In the genomic region with DNA sequence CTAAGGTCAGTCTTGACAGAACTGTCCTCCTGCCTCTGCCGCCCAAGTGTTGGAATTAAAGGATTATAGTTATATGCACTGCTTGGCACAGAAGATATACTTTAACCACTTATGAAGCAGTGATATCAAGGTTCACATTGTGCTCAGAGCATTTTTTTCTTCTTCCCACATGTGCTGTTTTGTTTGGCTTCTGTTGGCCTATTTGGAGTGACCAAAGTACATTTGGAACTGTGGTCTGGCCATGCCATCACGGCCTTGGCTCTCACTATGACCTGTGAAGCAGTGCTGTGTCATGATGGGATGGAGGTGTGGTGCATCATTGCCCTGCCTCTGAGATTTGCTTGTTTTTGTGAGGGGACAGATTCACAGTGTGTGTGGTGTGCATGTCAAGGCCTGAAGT, we compare ENCODE assay signal across 14 mouse cellular contexts. TPM values are rescaled to one million over a fixed set of nuclear protein-coding genes. Genes with fewer than 3 reads are reported as not detected.
A peak's percentile ranks its signal among the peaks of the same experiment; 100 is the strongest.
DNase-seq lines count a peak whose midpoint lies in the region; ATAC-seq and TF ChIP-seq lines count a peak whose summit lies in the region.
"Had no signal": no experiment of that assay in that cellular context is flagged by ENCODE, and none has a peak within 500 bp of the region (broad histone marks: within the 10 kb centered on the region; RNA-seq: fewer than 3 reads in every experiment).

No protein-coding gene starts in this region.

- TF ChIP-seq POLR2A in liver, adult 2 months (IDR thresholded peaks at IDR 0.05; ENCODE audit: extremely low read depth, insufficient read depth, low read length) = no peak

- no peak for DNase-seq in heart, postnatal 14 days
- peak; percentile 99 for DNase-seq in liver, adult 2 months (ENCODE audit: extremely low read depth, low read depth, low spot score)
- DNase-seq in liver = no peak
- no peak for DNase-seq in heart, postnatal 0 days (ENCODE audit: low spot score)
- no peak for DNase-seq in yolk sac, embryonic 10.5 days (ENCODE audit: low spot score)
- DNase-seq: cerebellum, postnatal 25 days had no signal

- H3K36me3 ChIP-seq in heart, embryonic 12.5 days = peaks cover 40% of the 10 kb centered on the region
- no peaks in the 10 kb centered on the region for H3K36me3 ChIP-seq in liver, adult 2 months (ENCODE audit: control insufficient read depth, insufficient read depth, low read length)
- H3K36me3 ChIP-seq in heart, postnatal 0 days (replicated peaks; ENCODE audit: control insufficient read depth, insufficient read depth, low read length) = peaks cover 29% of the 10 kb centered on the region
- no peaks in the 10 kb centered on the region for H3K36me3 ChIP-seq in liver, embryonic 16.5 days (ENCODE audit: control insufficient read depth, insufficient read depth)
- H3K36me3 ChIP-seq in forebrain, embryonic 16.5 days (ENCODE audit: control insufficient read depth, insufficient read depth) = no peaks in the 10 kb centered on the region

- H3K9me3 ChIP-seq in heart, embryonic 12.5 days (replicated peaks) = no peaks in the 10 kb centered on the region; the same call in 1 of the 2 replicates
- H3K9me3 ChIP-seq in heart, postnatal 0 days (replicated peaks; ENCODE audit: control insufficient read depth, low read length) = no peaks in the 10 kb centered on the region
- H3K9me3 ChIP-seq in liver, embryonic 16.5 days (replicated peaks; ENCODE audit: control insufficient read depth, low read length) = no peaks in the 10 kb centered on the region
- H3K9me3 ChIP-seq in forebrain, embryonic 16.5 days (ENCODE audit: control insufficient read depth, low read length) = no peaks in the 10 kb centered on the region
- H3K9me3 ChIP-seq: limb, embryonic 15.5 days; neural tube, embryonic 12.5 days had no signal

- 82% methylated on average over 2 of the region's 2 CpGs for WGBS in heart, embryonic 12.5 days
- WGBS in liver, adult 2 months = 25% methylated on average over 2 of the region's 2 CpGs
- 87% methylated on average over 2 of the region's 2 CpGs for WGBS in heart, postnatal 0 days
- 70% methylated on average over 2 of the region's 2 CpGs for WGBS in liver, embryonic 16.5 days (ENCODE audit: insufficient replicate concordance)
- 95% methylated on average over 2 of the region's 2 CpGs for WGBS in forebrain, embryonic 16.5 days

- no peak overlapping the region for H3K9ac ChIP-seq in heart, embryonic 12.5 days
- H3K9ac ChIP-seq in liver, adult 2 months (ENCODE audit: low read depth, low read length) = no peak overlapping the region
- no peak overlapping the region for H3K9ac ChIP-seq in heart, postnatal 0 days (replicated peaks; ENCODE audit: low read depth, low read length)
- H3K9ac ChIP-seq in liver, embryonic 16.5 days (ENCODE audit: low read depth, low read length) = no peak overlapping the region
- no peak overlapping the region for H3K9ac ChIP-seq in forebrain, embryonic 16.5 days (replicated peaks; ENCODE audit: low read depth, low read length)
- H3K9ac ChIP-seq: limb, embryonic 15.5 days; neural tube, embryonic 12.5 days had no signal

- peaks cover 24% of the 10 kb centered on the region for H3K4me1 ChIP-seq in heart, embryonic 12.5 days (replicated peaks)
- peaks cover 25% of the 10 kb centered on the region for H3K4me1 ChIP-seq in liver, adult 2 months (ENCODE audit: control insufficient read depth, insufficient read depth, low read length)
- H3K4me1 ChIP-seq in heart, postnatal 0 days (ENCODE audit: control insufficient read depth, insufficient read depth) = no peaks in the 10 kb centered on the region
- H3K4me1 ChIP-seq in liver, embryonic 16.5 days (ENCODE audit: control insufficient read depth, low read depth, low read length) = peaks cover 5% of the 10 kb centered on the region
- H3K4me1 ChIP-seq in forebrain, embryonic 16.5 days (replicated peaks; ENCODE audit: control insufficient read depth, insufficient read depth, low read length) = no peaks in the 10 kb centered on the region

- H3K79me2 ChIP-seq in liver, adult 2 months (ENCODE audit: control insufficient read depth, insufficient read depth, low read length) = no peaks in the 10 kb centered on the region

- intact Hi-C loops in heart, postnatal 14 days (cut with DNase I) = no loop called here

- no peak overlapping the region for H3K4me2 ChIP-seq in heart, embryonic 12.5 days
- H3K4me2 ChIP-seq in heart, postnatal 0 days (ENCODE audit: low read depth, low read length) = no peak overlapping the region
- H3K4me2 ChIP-seq in liver, embryonic 16.5 days (ENCODE audit: low read depth, low read length) = no peak overlapping the region
- no peak overlapping the region for H3K4me2 ChIP-seq in forebrain, embryonic 16.5 days (ENCODE audit: low read length)
- H3K4me2 ChIP-seq: limb, embryonic 15.5 days; neural tube, embryonic 12.5 days had no signal

- no peaks in the 10 kb centered on the region for H3K27me3 ChIP-seq in heart, embryonic 12.5 days (replicated peaks)
- H3K27me3 ChIP-seq in liver, adult 2 months (ENCODE audit: control insufficient read depth, insufficient read depth, low read length) = no peaks in the 10 kb centered on the region
- H3K27me3 ChIP-seq in heart, postnatal 0 days (ENCODE audit: control insufficient read depth, insufficient read depth, low read length) = no peaks in the 10 kb centered on the region
- H3K27me3 ChIP-seq in liver, embryonic 16.5 days (ENCODE audit: control insufficient read depth, insufficient read depth, low read depth, low read length) = no peaks in the 10 kb centered on the region
- H3K27me3 ChIP-seq in forebrain, embryonic 16.5 days (replicated peaks; ENCODE audit: control insufficient read depth, insufficient read depth, low read length) = no peaks in the 10 kb centered on the region
- H3K27me3 ChIP-seq: limb, embryonic 15.5 days; neural tube, embryonic 12.5 days had no signal

- TF ChIP-seq EP300 in heart, postnatal 0 days (IDR thresholded peaks at IDR 0.05; ENCODE audit: low read depth) = no peak

- no peak overlapping the region for H3K4me3 ChIP-seq in heart, embryonic 12.5 days
- H3K4me3 ChIP-seq in liver, adult 2 months (ENCODE audit: insufficient read depth, low read depth, low read length) = no peak overlapping the region
- no peak overlapping the region for H3K4me3 ChIP-seq in heart, postnatal 0 days (ENCODE audit: low read depth, low read length)
- no peak overlapping the region for H3K4me3 ChIP-seq in liver, embryonic 16.5 days (ENCODE audit: low read depth, low read length)
- H3K4me3 ChIP-seq in forebrain, embryonic 16.5 days (replicated peaks; ENCODE audit: low read length) = no peak overlapping the region
- H3K4me3 ChIP-seq: left cerebral cortex, adult 2 months; limb, embryonic 15.5 days; neural tube, embryonic 12.5 days had no signal

- H3K27ac ChIP-seq in heart, embryonic 12.5 days (ENCODE audit: poor library complexity, severe bottlenecking) = peak overlapping the region; percentile 44
- H3K27ac ChIP-seq in liver, adult 2 months (replicated peaks; ENCODE audit: insufficient read depth, low read depth, low read length) = peak overlapping the region; percentile 87
- peak overlapping the region; percentile 44 for H3K27ac ChIP-seq in heart, postnatal 0 days (ENCODE audit: low read depth)
- no peak overlapping the region for H3K27ac ChIP-seq in liver, embryonic 16.5 days (ENCODE audit: low read length)
- no peak overlapping the region for H3K27ac ChIP-seq in forebrain, embryonic 16.5 days (ENCODE audit: low read length)
- H3K27ac ChIP-seq: left cerebral cortex, adult 2 months; limb, embryonic 15.5 days; neural tube, embryonic 12.5 days had no signal

- ATAC-seq in heart, embryonic 12.5 days (ENCODE audit: insufficient number of reproducible peaks, low FRiP score) = no peak
- ATAC-seq in heart, postnatal 0 days (ENCODE audit: insufficient read depth, low read depth) = no peak
- ATAC-seq in liver, embryonic 16.5 days (ENCODE audit: low read depth) = peak; percentile 64
- ATAC-seq in forebrain, embryonic 16.5 days = no peak
- ATAC-seq: midbrain, embryonic 16.5 days had no signal

- no peak for TF ChIP-seq CTCF in liver, adult 2 months (IDR thresholded peaks at IDR 0.05; ENCODE audit: low read depth, low read length)
- no peak for TF ChIP-seq CTCF in heart, postnatal 0 days (IDR thresholded peaks at IDR 0.05; ENCODE audit: low read depth)

RNA-seq across cellular contexts. Expression of a gene that starts 30.6 kb away (rescaled TPM):
- polyA plus RNA-seq in heart, embryonic 12.5 days (2016; fragmentation: Nextera tagmentation; extraction: Ambion mirVana) = 51.8 and 55.2 TPM in 2 replicates
- 1 to 10 TPM; 3.1 to 5.8 TPM for total RNA-seq in heart, postnatal 14 days (2021)
- total RNA-seq in liver, adult 2 months (2014; rRNA removed) = 56.4 and 67.3 TPM in 2 replicates
- 75.7 and 82.3 TPM in 2 replicates for polyA plus RNA-seq in liver, adult 2 months (2012; rRNA removed)
- 248 and 309 TPM in 2 replicates for total RNA-seq in heart, postnatal 0 days (2014; rRNA removed; ENCODE audit: low replicate concordance)
- 129 and 140 TPM in 2 replicates for polyA plus RNA-seq in heart, postnatal 0 days (2015; fragmentation: Nextera tagmentation; extraction: Ambion mirVana)
- polyA plus RNA-seq in liver, embryonic 16.5 days (2015; fragmentation: Nextera tagmentation; extraction: Ambion mirVana) = 13.5 and 16.3 TPM in 2 replicates
- 3.2 and 4.4 TPM in 2 replicates for polyA plus RNA-seq in forebrain, embryonic 16.5 days (2015; fragmentation: Nextera tagmentation; extraction: Ambion mirVana)
- total RNA-seq: hematopoietic stem cell, adult 5-6 weeks had no signal

Comparison
In these comparisons a context has a peak if more than half of its experiments do, and no peak if none do; other contexts are left out.
1. H3K27ac ChIP-seq: peak in heart, embryonic 12.5 days (single experiment), liver, adult 2 months (single experiment) and heart, postnatal 0 days (single experiment); none in liver, embryonic 16.5 days (single experiment) and forebrain, embryonic 16.5 days (single experiment).